Mouse (Mus musculus): ENCODE results near the gene Mrtfb.

Mrtfb gene

DNA sequence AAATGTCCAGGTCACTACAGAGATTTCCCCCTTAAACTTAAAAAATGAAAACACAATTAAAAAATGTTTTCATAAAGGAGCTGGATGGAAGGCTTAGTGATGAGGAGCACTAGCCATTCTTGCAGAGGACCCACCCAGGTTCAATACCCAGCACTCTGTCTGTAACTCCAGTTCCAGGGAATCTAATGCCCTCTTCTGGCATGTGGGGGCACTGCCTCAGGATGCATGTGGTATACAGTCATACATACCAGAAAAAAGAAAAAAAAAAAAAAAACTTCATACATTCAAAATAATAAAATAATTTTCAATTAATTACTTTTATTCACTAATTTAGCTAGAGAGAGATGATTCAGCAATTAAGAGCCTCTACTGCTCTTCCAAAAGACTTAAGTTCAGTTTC is 95.0 kb downstream of the Mrtfb start:
- DNase-seq (ENCODE audit: low spot score in 2 of 2) = no peak

DNA sequence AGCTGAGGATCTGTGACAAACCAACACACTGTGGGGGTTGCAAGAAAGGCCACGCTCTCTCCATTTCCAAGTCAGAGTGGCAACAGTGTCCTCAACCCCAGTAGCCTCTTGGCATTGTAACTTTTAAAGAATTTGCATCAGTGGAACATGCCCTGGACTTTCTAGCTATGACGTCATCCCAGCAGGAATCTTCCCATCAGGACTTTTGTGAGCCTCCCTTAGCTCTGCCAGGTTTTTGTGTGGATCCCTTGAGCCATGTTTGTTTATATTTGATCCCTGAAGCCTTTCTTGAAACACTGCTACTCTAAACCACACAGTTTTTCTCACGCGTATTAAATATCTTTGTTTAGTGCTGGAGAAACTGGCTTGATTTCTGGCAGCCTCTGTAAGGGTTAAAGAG is 97.6 kb downstream of the Mrtfb start:
- DNase-seq (ENCODE audit: low spot score in 2 of 2) = no peak

DNA sequence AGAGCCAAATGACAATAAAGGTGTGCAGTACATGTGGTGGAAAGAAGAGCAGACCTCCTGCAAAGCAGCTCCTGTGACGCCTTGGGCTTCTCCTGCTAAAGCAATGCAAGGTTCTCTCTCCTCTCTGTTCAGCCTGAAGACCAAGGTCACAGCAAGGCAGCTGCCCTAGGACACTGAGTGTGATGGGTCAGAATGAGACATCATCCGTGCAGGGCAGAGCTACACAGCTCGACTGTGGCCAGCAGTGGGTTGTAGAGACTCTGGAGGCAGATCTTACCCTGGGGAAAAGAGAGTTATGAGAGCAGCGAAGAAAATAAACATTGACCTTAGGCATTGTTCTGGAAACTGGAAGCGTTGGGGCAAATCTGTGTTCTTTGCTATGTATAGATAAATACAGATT is 98.2 kb downstream of the Mrtfb start:
- DNase-seq (ENCODE audit: low spot score in 2 of 2) = no peak

DNA sequence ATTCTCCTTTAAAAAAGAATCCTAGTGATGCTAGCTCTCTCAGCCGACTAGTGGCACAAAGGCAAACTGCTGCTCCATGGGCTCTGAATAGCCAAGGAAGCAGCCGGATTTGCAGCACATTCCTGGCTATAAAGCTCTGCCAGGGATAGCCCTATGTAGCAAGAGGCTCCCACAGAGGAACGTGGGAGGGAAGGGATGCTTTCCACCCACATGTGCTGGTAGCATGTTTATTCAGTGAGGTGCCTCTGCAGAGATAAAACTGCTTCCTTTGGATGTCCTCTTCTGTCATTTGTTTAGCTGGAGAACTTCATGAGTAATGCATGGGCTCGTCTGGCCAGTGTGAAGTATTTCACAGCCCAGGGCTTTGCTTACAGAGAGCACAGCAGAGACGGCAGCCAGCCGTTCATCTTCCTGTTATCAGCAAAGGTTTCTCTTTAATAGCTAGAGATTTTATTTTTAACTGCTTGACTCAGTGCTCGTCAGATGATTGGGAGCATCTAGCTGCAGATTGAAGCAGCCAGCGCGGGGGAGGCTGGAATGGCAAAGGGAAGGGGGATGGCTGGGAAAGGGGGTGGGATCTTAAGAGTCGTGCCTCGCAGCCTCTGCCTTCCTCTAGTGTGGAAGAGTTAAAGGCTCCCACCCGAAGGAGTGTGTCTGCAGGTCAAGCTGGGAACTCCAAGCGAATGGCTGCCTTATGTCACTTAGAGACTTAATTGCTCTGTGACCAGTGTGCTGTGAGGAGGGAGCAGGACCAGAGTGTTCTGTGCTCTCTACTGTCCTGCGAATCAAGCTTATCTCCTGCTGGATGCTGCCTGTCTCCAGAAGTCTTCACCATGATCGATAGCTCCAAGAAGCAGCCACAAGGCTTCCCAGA is 101.8 kb downstream of the Mrtfb start:
- peak; percentile 37 to 50 for DNase-seq (ENCODE audit: low spot score in 2 of 2)

DNA sequence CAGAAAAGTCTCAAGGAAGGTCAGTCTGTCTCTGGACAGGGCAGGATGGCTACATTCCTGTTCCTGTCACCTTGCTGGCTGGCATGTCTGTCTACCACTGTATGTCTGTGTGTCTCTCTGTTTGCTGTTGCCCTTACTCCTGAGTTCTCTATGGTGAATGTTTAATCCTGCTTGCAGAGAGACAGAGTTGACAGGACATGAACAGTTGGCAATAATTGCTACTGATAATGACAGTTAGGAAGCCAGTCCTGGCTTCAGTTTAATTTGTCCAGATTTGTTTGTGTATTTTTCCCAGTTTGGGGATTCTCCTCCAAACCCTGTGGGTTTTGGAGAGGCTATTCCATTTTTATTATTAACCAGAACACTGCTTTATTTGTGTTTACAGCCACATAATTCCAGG is 102.5 kb downstream of the Mrtfb start:
- DNase-seq (ENCODE audit: low spot score in 2 of 2) = no peak

DNA sequence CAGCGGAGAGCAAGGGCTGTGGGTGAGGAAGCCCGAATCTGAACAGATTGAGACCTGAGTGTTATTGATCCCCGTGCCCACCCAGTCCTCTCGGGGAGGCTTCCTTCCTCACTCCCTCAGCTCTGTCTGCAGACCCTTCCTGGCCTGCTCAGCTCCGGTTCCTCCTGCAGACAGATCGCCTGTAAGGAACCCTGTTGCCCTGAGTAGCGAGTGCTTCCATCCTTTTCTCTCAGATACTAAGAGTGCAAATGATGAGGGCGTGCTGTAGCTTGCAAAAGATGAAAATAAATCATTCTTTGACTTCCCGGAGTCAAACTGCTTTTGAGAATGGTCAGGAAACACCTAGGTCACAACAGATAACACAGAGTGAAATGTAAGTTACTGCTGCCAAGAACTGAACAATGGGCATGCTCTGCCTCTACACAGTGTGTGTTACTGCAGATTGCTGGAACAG is 103.2 kb downstream of the Mrtfb start:
- no peak for DNase-seq (ENCODE audit: low spot score in 2 of 2)

DNA sequence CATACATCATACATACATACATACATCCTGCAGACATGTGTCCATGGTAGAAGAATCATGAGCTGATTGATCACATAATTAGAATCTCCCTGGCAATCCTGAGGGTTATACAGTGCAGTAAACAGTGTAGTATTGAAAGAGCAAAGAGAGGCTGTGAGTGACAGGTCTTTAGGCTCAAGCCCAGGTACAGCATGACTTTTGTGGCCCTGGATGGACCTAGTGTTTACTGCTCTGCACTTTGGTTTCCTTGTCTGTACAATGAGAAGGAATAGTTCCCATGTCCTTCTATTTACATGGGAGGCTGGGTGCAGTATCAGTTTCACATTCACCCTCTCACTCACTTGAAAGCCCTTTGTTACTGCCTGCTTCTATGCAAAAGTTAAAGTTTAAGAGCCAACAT is 103.9 kb downstream of the Mrtfb start:
- no peak for DNase-seq (ENCODE audit: low spot score in 2 of 2)

DNA sequence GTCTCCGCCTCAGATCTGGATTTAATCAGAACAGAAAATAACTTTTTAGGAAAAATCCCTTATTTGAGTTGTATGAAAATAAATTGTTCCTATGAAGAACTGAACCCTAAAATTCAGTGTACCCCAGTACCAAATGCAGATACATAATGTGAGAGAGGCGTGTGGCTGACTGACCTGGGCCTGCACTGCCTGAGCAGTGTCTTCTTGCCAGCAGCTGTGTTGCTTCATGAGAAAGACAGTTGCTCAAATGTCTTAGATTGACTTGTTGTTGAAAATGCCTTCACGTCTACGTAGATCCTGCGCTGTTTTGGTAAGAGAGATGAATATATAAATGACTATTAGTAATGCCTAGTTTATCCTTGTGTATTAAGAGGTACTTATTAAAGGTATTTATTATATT is 104.6 kb downstream of the Mrtfb start:
- DNase-seq (ENCODE audit: low spot score in 2 of 2) = no peak

DNA sequence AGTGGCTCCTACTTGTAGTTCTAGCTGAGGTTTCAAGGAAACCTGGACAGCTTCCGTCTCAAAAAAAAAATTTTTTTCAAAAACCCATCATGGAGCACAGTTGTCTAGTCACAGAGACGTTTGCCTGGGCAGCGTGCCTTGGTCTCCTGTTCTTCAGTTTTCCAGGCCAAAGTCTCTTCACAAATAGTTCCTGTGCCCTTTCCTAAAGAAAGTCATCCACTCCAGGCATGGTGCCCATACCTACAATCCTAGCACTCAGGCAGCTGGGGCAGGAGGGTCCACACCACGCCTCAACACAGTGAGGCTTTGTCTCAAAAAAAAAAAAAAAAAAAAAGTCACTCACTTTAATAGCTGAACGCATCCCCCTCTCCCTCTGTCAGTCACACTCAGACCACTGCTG is 106.9 kb downstream of the Mrtfb start:
- DNase-seq (ENCODE audit: low spot score in 2 of 2) = no peak

DNA sequence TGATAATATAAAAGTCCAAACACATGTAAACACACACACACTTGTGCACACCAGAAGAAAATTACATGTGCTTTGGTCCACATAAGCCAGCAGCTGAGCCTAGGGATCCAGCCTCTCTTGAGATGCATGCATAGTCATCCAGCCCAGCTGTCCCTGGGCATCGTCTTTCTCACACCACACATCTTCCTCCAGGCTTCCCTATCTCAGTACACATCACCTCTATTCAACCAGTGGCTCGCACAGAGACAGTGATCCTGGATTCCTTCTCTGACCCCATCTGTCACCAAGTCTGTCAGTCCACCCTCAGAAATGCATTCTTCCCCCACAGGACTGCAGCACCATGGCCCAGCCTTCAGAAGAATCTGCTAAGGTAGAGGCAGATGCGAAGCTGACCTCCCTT is 107.9 kb downstream of the Mrtfb start:
- no peak for DNase-seq (ENCODE audit: low spot score in 2 of 2)

DNA sequence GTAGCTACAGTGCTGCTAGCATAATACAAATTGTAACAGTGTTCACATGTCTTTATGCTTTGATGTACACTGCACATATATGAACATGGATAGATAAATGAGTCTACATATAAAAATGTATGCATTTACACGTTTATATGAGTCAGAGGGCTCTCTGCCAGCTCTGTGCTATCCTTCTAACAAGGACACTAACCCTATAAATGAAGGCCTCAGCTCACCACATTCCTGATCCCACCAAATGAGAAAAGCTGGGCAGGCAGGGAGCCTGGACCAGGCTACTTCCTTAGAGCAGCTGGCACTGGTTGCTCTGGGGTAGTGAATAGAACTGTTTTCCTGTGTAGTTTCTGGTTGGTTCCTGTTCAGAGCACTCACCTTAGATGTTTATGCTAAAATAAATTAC is 110.0 kb downstream of the Mrtfb start:
- DNase-seq (ENCODE audit: low spot score in 2 of 2) = no peak

DNA sequence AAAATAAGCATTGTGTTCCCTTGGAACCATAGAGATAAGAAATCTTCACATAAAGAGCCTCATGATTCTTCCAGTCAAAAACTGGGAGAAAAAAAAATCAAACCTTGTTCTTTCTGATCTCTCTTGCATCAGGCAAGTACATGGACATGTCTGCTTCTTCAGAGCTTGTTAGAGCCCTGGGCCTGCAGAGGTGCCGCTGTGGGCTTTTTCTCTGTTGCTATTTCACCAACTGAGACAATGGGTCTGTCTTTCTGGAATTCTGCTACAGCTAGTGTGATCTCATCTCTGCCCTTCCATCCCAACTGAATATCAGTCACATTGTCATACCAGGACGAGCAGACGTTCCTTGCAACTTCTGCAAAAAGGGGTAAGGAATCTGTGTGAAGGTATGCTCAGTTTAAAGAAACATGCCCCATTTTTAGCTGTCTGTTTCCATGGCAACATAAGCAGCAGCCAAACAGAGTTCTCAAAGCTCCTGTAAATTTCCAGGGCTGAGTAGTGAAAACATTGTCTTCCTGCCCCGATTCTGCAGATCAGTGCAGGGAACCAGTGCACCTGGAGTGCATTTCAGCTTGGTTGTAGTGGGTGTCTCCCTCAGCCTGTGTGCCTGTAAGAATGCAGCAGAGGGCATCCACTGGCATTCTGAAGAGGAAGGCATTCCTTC is 110.7 kb downstream of the Mrtfb start:
- no peak for DNase-seq (ENCODE audit: low spot score in 2 of 2)

DNA sequence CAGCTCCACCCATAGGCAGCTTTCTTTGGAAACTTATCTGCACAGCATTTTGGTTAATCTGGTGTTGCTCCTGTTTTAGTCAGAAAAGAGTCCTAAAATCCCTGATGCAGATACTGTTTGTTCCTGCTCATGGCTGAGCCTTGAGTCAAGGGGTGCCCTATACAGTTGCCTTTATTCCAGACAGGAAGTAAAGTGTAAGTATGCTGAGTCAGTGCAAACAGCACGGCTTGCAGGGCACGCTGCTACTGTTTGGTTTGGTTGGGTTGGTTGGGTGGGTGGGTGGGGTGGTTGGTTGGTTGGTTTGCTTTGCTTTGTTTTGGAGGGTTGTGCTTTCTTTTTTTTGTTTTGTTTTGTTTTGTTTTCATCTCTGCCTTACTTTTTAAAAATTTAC is 111.2 kb downstream of the Mrtfb start:
- DNase-seq (ENCODE audit: low spot score in 2 of 2) = no peak

DNA sequence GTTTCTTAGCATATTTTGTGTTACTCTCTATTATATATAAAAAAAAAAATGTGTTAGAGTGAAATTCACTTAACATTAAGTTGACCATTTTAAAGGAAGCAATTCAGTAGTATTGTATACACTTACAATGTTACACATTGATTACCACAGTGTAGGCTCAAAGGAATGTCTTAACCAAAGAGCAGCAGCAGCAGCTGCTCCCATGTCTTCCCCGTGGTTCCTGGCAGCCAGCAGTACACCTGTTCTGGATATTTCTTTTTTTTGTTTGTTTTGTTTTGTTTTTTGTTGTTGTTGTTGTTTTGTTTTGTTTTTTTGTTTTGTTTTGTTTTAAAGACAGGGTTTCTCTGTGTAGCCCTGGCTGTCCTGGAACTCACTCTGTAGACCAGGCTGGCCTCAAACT is 112.4 kb downstream of the Mrtfb start:
- DNase-seq (ENCODE audit: low spot score in 2 of 2) = no peak

DNA sequence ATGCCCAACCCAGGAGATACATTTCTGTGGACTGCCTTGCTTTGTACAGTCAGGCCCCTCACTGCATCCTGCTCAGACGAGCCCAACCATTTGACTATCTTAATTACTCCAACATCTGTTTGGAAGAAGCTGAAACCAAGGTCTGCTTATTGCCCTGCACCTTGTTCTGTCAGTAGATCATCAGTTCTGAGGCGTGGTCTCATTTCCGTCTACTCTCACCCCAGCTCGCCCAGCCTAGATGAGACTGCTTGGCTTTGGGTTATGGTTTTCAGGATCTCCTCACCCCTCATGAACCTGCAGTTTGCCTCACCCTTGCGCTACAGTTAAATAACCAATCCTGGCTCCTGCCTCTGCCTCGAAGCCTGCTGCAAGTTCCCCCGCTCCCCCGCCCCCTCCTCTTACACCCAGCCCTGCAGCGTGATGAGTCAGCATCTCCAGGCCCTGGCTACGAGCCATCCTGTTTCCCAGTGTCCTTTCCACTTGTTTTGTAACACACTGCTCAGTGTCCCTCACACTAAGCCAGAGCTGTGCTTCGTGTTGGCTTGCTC is 115.5 kb downstream of the Mrtfb start:
- peak; percentile 67 to 80 for DNase-seq (ENCODE audit: low spot score in 2 of 2)

DNA sequence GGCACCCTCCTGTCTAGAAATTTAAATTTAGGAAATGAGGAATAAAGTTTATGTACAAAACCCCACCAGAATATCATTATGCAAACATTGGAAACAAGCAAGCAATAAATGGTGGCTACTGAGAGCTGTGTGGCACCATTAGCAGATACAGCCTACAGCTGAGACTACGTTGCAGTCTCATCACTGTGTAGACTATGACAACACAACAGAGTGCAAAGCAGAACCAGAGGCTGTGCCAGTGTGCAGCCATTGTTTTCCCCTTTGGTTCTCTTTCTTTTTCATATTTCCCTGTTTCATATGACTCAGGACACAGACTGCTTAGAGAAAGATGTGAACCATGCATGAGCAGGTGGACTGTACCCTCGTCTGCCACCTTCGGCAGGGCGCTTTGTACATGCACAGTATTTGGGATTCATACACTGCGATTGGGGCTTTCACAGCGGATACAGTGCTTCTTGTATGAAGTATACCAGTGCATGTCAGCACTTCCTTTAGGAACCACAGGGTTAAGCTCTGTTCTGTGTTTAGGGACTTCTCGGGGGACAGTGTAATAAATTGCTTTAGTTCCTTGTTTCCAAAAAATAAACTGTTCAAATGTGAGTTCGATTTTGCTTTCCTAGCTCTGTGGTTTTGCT is 116.7 kb downstream of the Mrtfb start:
- no peak for DNase-seq (ENCODE audit: low spot score in 2 of 2)

DNA sequence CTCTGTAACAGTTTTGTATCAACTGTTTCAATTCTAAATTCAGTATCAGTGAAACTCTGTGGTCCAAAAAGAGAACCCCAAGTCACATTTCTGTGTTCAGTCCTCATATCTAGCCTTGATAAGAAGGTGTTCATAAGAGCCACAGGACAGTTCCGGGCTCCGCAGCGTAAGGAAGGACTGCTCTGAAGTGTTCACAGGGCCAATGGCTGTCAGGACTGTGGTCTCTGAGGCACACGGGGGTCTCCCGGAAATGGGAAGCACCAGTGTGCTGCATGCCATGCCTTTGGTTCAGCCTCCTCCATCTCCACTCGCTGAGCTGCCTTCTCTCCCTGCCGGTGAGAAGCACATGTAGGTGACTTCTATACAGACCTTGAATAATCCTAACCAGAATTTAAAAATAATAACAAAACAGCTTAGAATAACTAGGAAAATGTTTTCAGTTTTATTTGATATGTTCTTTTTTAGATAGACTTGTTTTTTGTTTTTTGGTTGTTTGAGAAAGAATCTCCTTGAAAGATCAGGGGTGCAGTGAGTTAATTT is 120.7 kb downstream of the Mrtfb start:
- no peak for DNase-seq (ENCODE audit: low spot score in 2 of 2)

DNA sequence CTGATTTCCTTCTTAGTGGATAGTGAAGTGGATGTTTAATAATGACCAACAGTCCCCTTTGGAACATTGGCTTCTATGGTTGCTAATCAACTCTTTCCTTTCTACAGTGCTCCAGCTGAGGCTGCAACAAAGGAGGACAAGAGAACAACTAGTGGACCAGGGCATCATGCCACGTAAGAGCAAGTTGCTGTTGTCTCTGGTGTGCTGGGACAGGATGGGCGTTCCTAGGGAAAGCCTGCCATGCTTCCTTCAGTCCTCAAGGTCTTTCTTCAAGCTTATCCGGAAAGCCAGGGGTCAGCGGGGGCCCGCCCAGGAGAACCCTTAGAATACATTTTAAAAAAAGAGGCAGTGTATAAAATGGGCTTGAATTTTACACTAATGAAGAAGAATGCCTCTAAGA is 121.9 kb downstream of the Mrtfb start:
- DNase-seq (ENCODE audit: low spot score in 2 of 2) = no peak

DNA sequence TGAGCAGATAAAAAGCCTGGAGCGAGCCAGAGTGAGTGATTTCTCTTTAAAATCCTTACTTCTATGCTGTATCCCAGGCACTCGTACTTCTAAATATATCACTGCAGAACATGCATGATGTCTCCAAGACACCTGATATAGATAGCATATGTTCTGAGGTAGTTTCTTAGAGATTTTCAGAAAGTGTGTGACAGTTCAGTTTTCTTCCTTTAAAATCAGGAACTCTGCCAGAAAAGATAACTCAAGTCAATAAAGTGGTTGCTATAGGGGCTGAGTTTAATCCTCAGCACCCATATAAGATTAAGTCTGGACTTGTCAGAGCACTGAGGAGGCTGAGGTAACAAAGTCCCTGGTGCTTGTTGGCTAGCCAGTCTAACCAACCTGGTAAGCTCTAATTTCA is 123.6 kb downstream of the Mrtfb start:
- DNase-seq (ENCODE audit: low spot score in 2 of 2) = no peak

DNA sequence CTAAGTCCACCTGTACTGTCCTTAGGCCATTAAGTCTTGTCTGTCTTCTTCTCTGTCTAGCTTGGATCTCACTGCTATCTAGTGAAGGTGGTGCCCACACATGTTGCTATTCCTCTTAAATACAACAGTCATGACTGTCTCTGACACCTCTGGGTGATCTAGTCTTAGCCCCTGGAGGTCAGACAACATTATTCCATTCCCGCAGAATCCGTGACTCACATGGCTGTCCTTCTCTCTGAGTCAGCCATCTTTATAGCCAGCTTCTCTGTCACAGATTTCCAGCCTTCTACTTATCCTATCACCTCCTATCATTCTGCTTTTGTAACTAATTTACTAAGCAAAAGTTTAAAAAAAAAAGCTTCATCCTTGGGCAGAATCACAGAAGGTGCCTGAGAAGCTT is 125.5 kb downstream of the Mrtfb start:
- DNase-seq (ENCODE audit: low spot score in 2 of 2) = no peak

DNA sequence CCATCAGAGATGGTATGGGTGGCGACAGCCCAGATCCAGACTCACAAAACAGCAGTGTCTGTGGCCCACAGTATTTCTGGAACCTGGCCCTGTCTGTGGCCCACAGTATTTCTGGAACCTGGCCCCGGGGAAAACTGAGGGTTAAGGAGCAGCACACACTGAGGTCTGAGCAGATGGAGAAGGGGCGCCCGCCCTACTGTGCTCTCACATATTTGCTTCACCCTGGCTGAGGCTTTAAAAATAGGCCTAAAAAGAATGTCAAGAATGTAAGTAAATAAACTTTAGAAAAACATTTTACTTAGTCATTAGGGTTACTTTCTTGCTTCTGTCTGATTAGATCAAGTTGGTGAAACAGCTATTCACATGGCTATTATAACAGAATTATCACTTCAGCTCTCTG is 131.0 kb downstream of the Mrtfb start:
- DNase-seq (ENCODE audit: low spot score in 2 of 2) = no peak

DNA sequence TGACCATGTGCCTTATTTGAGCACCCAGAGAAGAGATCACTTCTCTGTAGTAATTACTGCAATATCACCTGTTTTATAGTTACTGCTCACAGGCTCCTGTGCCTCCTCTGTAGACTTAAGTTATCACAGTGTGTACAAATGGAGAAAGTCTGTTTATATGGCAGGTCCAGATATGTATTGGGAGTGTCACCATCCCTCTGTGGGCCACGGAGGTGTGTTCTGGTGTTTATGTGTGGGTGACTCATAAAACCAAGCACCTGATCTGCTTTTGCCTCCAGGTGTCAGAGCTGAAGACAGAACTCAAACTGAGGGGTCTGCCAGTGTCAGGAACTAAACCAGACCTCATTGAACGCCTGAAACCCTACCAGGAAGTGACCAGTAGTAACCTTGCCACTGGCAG is 144.1 kb downstream of the Mrtfb start:
- DNase-seq (ENCODE audit: low spot score in 2 of 2) = peak in 1 of 2 experiments; percentile 39

Data from urinary bladder, adult 18-20 months (tissue).